Mouse (Mus musculus) heart, postnatal 0 days (tissue): ENCODE measurements around the gene Evi5. TPM values are rescaled to one million over a fixed set of nuclear protein-coding genes. Genes with fewer than 3 reads are reported as not detected.

Source experiments
- ATAC-seq: fragments of 200-750 bp; cut with Nextera tagmentation; 2 replicates; pipeline ENCODE4 v1.8.0; 2017; ENCODE audit warnings: low read depth, moderate number of reproducible peaks, moderate library complexity; ENCODE audit not compliant: insufficient read depth
- DNase-seq: peaks from one replicate; pipeline ENCODE4 v3.0.0-alpha.2; 2016; ENCODE audit warnings: low spot score
- H3K27ac ChIP-seq: fragments of 300-500 bp; sonication (generic); 2 replicates; pipeline ENCODE4 v1.5.1; 2014; ENCODE audit warnings: low read depth, mild to moderate bottlenecking
- H3K27me3 ChIP-seq: fragments of 300-500 bp; sonication (generic); 2 replicates; pipeline ENCODE4 v1.6.1; 2014; ENCODE audit warnings: low read length, mixed read lengths; ENCODE audit not compliant: control insufficient read depth, insufficient read depth
- H3K36me3 ChIP-seq: fragments of 300-500 bp; sonication (generic); replicated peaks from 2 replicates; pipeline ENCODE4 v1.6.1; 2014; ENCODE audit warnings: low read length, mixed read lengths; ENCODE audit not compliant: control insufficient read depth, insufficient read depth
- H3K4me1 ChIP-seq: fragments of 300-500 bp; sonication (generic); 2 replicates; pipeline ENCODE4 v1.6.1; 2014; ENCODE audit warnings: antibody characterized with exemption; ENCODE audit not compliant: control insufficient read depth, insufficient read depth
- H3K4me2 ChIP-seq: fragments of 300-500 bp; sonication (generic); 2 replicates; pipeline ENCODE4 v1.6.1; 2014; ENCODE audit warnings: low read depth, mild to moderate bottlenecking, low read length, moderate library complexity
- H3K4me3 ChIP-seq: fragments of 300-500 bp; sonication (generic); 2 replicates; pipeline ENCODE4 v1.5.1; 2014; ENCODE audit warnings: low read depth, low read length
- H3K9ac ChIP-seq: fragments of 300-500 bp; sonication (generic); replicated peaks from 2 replicates; pipeline ENCODE4 v1.6.1; 2014; ENCODE audit warnings: low read depth, low read length, mixed read lengths
- H3K9me3 ChIP-seq: fragments of 300-500 bp; sonication (generic); replicated peaks from 2 replicates; pipeline ENCODE4 v1.6.1; 2016; ENCODE audit warnings: low read length; ENCODE audit not compliant: control insufficient read depth
- CTCF ChIP-seq: IDR thresholded peaks from 2 replicates; pipeline ENCODE4 v1.5.1; 2016; ENCODE audit warnings: antibody characterized with exemption, control low read depth, low read depth
- EP300 ChIP-seq: IDR thresholded peaks from 2 replicates; pipeline ENCODE4 v1.6.1; 2016; ENCODE audit warnings: antibody characterized with exemption, low read depth
- WGBS: fragments of 180-500 bp; shearing (Covaris S2); extraction: QIAGEN DNeasy Blood & Tissue Kit; methylation state at CpG from one replicate; pipeline ENCODE4 v1.1.7; 2014; 5-methylcytosine and 5-hydroxymethylcytosine counted together
- polyA plus RNA-seq: library from polyadenylated mRNA; unstranded; fragments of >200 nt; fragmentation: Nextera tagmentation; extraction: Ambion mirVana; gene quantifications from 2 replicates; pipeline ENCODE4 v1.2.1, GENCODE M21; 2015
- total RNA-seq: library from RNA; depleted of rRNA; stranded (reverse); fragments of >200 nt; gene quantifications from 2 replicates; pipeline ENCODE4 v1.2.3, GENCODE M21; 2014; ENCODE audit warnings: low replicate concordance

Evi5 gene
- total and polyA plus RNA-seq, 2 experiments from 2014 or later = 38.4 to 66.6 TPM

GRCm38 (mm10) chr5:107726281-107727006 is 148.5 kb downstream of the Evi5 start:
- Histone ChIP-seq H3K36me3 (no peaks in the 10 kb centered on the region), H3K4me1 (peaks cover 33% of the 10 kb centered on the region; the same call in 1 of the 2 replicates), H3K4me3 (peak overlapping the region; percentile 53), H3K9ac (no peak overlapping the region; the same call in 1 of the 2 replicates), H3K27ac (no peak overlapping the region), H3K4me2 (peak overlapping the region; percentile 74), H3K27me3 (peaks cover 94% of the 10 kb centered on the region), H3K9me3 (no peaks in the 10 kb centered on the region)
- TF ChIP-seq EP300 (no peak), CTCF (no peak)
- no peak for DNase-seq
- ATAC-seq = no peak
- WGBS = under 1% methylated on average over 56 of the region's 57 CpGs

DNA sequence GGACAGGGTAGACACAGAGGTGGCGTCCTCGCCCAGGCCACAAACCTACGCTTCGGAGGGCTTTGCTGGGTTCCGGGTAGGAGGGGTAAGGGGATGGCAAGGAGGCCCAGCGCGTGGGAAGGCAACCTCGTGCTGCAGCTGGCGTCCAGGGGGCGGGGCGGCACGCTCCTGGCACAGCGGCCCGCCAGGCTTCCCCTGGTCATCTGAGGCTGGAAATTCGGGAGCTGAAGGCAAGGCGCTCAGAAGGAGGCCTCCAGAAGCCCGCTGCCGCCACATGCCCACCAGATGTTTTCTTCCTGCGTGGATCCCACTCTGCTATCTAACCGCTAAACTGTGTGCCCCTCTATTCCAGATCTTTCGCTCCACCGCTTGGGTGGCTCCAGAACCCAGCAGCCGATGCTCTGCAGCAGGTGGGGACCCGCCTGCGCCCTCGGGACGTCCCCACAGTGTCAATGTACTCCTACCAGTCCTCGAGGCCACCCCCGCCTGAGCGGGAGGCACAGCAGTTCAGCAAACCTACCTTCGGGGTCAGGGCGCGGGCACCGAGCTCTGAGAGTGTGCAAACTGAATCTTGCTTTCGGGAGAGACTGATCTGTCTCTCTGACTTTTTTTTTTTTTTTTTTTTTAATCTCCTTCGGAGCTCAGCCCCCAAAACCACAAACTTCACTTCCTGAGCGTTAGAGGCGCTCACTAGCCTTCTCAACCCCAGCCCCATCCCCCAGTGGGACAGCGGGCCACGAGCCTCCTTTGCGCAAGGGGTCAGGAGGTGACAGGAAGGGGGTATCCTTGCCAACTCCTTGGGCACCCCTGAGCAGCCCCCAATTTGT is 149.3 kb downstream of the Evi5 start, which contains the start of gene Gfi1:
Gfi1 (minus strand) TSS at position 602 of the 827 bp plus-strand sequence.
- H3K4me1 ChIP-seq = peaks cover 37% of the 10 kb centered on the region; the same call in 1 of the 2 replicates
- no peaks in the 10 kb centered on the region for H3K36me3 ChIP-seq
- peak within 1 kb of the TSS; percentile 53 for H3K4me3 ChIP-seq
- no peak within 1 kb of the TSS; the same call in 1 of the 2 replicates for H3K9ac ChIP-seq
- H3K27ac ChIP-seq = no peak within 1 kb of the TSS
- H3K9me3 ChIP-seq = no peaks in the 10 kb centered on the region
- ATAC-seq = 0 out of 2 replicates have a peak, but pooled peaks have one; percentile 13
- peaks cover 94% of the 10 kb centered on the region for H3K27me3 ChIP-seq
- under 1% methylated on average over 38 of the region's 41 CpGs for WGBS
- peak within 1 kb of the TSS; percentile 74 for H3K4me2 ChIP-seq
- no peak for TF ChIP-seq CTCF
- no peak for TF ChIP-seq EP300
- no peak for DNase-seq

GRCm38 (mm10) chr5:107724661-107725434 is 150.1 kb downstream of the Evi5 start:
- 1% methylated on average over 51 of the region's 52 CpGs for WGBS
- Histone ChIP-seq H3K27me3 (peaks cover 94% of the 10 kb centered on the region), H3K4me2 (peak overlapping the region; percentile 74), H3K4me1 (peaks cover 37% of the 10 kb centered on the region; the same call in 1 of the 2 replicates), H3K27ac (no peak overlapping the region), H3K36me3 (no peaks in the 10 kb centered on the region), H3K4me3 (peak overlapping the region; percentile 53), H3K9me3 (no peaks in the 10 kb centered on the region), H3K9ac (no peak overlapping the region)
- DNase-seq (no peak), ATAC-seq (no peak)
- no peak for TF ChIP-seq CTCF
- TF ChIP-seq EP300 = no peak

DNA sequence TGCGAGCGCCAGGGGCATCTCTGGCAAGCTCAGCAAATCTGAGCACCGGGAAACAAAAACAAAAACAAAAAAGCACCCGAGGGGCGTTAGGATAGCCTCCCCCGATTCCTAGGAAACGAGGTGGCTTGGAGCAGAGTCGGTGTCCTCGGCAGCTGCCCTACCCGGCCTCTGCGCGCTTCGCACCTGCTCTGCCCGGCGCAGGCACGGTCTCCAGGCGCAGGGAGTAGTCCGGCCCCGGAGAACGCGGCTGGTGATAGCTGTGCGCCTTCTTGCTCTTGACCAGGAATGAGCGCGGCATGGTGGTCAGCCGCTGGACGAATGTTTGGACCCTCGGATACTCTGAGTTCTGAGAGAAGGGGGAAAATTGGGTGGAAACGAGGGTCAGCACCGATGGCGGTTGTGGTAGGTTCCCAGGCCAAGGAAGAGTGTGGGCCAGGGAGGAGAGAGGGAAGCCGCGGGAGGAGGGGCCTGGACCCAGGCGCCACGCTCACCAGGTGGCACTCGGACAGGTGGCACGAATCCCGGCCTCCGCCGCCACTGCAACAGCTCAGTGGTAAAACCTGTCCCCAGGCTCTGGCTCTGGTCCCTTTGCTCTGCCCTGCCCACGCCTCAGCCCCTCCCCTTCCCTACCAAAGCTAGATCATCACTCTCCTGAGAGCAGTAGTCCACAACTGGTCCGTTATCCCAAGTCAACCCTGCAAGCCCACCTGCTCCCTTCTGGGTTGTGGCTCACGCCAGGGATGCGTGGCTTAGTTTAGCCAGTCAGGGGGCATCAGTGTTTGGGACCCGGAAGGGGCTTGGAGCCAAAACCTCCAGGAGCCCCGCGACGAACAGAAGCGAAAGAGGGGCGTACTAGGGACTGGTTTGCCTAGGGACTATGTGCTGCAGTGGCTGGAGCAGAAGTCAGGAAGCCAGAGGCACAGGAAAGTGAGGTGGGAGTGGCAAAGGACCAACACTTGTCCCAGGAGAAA is 151.1 kb downstream of the Evi5 start:
- Histone ChIP-seq H3K27me3 (peaks cover 99% of the 10 kb centered on the region), H3K4me1 (peaks cover 37% of the 10 kb centered on the region; the same call in 1 of the 2 replicates), H3K4me2 (peak overlapping the region; percentile 74), H3K36me3 (no peaks in the 10 kb centered on the region), H3K9ac (no peak overlapping the region), H3K4me3 (peak overlapping the region; percentile 53), H3K27ac (no peak overlapping the region), H3K9me3 (no peaks in the 10 kb centered on the region)
- DNase-seq = no peak
- TF ChIP-seq CTCF (no peak), EP300 (no peak)
- ATAC-seq = peak; percentile 12; the same call in 1 of the 2 replicates
- 3% methylated on average over 49 of the region's 49 CpGs for WGBS
